Mouse (Mus musculus): Measurements from ENCODE around the gene Ccdc57.
"Not testable (repeated sequence)": the region's sequence is repeated elsewhere in the genome, so short reads cannot be mapped to it uniquely, and the experiment has no call there.

The Ccdc57 gene

GRCm38 (mm10) chr11:120821076-120821922 is 111.4 kb downstream of the Ccdc57 start:
- DNase-seq (ENCODE audit: inconsistent ontology term), result no peak

- no peak for DNase-seq (ENCODE audit: inconsistent ontology term)
Measured at GRCm38 (mm10) chr11:120820546-120820945, 112.1 kb downstream of the Ccdc57 start.

GRCm38 (mm10) chr11:120819556-120819955 is 113.1 kb downstream of the Ccdc57 start:
- DNase-seq (ENCODE audit: inconsistent ontology term), result no peak

- DNase-seq (ENCODE audit: inconsistent ontology term), result no peak
Measured at GRCm38 (mm10) chr11:120818251-120818650, 114.4 kb downstream of the Ccdc57 start.

GRCm38 (mm10) chr11:120817358-120817757 is 115.3 kb downstream of the Ccdc57 start:
- no peak for DNase-seq (ENCODE audit: inconsistent ontology term)

DNA sequence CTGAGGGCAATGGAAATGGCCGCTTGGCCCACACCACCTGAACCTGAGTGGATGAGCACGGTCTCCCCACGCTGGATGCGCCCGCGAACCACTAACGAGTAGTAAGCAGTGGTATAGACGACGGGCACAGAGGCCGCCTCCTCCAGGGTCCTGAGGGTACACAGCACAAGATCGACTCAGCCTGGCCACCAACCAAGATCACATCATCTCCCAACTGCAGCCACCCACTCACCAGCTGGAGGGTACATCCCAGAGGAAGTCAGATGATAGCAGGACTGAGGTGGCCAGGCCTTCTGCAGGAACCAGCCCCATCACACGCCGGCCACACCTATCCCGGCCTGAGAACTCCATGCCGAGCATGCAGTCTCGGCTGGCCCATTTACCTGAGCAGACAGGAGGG is 120.6 kb downstream of the Ccdc57 start:
- no peak for DNase-seq (ENCODE audit: inconsistent ontology term)

GRCm38 (mm10) chr11:120808010-120808409 is 124.7 kb downstream of the Ccdc57 start:
- DNase-seq (ENCODE audit: inconsistent ontology term), result no peak

DNA sequence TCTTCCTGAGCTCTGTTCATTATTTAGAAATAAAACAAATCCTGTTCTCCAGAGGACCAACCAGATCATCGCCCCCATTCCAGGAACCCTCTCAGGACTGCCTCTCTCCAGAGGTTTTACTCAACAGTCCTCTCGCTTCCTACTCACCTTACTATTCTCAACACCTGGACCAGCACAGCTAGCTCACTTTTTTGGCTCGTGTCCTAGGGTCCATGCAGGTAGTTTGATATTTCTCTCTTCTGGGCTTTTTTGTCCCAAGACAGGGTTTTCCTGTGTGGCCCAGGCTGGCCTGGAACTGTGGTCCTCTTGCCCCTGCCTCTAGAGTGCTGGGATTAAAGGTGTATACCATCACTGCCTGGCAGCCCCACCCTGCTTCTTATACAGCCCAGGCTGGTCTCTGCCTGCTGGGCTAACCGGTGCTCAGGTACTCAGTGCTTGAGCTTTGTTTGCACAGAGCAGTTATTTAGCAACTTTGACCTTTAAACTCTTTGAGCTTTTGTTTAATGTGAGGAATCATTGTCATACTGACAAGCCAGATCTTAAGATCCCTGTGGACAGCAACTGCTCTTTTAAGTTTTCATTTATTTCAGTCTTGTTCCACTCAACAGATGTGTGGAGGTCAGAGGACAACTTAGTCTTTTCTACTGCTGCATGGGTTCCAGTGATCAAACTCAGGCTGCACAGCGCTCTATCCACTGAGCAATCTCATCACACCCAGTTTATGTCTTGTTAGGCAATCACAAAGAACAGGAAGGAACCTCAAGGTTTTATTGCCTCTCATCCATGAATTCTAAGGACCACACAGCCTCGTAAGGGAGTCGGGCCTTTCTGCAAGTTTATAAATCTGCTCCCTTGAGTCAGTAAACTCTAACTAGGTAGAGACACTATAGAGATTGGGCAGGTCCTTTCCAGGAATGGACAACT is 127.0 kb downstream of the Ccdc57 start:
- no peak for DNase-seq (ENCODE audit: inconsistent ontology term)

- no peak for DNase-seq (ENCODE audit: inconsistent ontology term)
Measured at GRCm38 (mm10) chr11:120804769-120805168, 127.9 kb downstream of the Ccdc57 start.

- no peak for DNase-seq (ENCODE audit: inconsistent ontology term)
Measured at GRCm38 (mm10) chr11:120804274-120804673, 128.4 kb downstream of the Ccdc57 start.

- peak; percentile 84 for DNase-seq (ENCODE audit: inconsistent ontology term)
Measured at GRCm38 (mm10) chr11:120800061-120800904, 132.4 kb downstream of the Ccdc57 start.

GRCm38 (mm10) chr11:120799316-120799890 is 133.3 kb downstream of the Ccdc57 start:
- DNase-seq (ENCODE audit: inconsistent ontology term), result no peak

DNA sequence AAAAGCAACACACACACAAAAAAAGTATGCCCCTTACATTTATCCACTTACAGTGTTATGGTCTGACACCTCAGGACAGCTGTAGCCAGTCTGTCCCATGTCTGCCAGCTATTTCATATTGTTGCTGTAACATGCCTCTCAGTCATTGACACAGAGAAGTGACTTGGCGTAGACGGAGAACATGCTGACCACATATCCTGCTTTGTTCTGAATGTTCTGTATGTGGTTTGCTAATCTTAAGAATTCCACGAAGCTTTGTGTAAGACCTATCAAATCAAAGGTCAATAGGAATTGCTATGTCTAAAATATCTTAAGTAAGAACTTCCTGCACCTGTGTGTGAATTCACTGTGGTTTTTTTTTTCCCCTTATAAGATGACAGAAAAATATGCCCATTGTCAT is 134.4 kb downstream of the Ccdc57 start:
- DNase-seq (ENCODE audit: inconsistent ontology term), result no peak

- DNase-seq (ENCODE audit: inconsistent ontology term), result no peak
Measured at GRCm38 (mm10) chr11:120796614-120796946, 136.1 kb downstream of the Ccdc57 start.

DNA sequence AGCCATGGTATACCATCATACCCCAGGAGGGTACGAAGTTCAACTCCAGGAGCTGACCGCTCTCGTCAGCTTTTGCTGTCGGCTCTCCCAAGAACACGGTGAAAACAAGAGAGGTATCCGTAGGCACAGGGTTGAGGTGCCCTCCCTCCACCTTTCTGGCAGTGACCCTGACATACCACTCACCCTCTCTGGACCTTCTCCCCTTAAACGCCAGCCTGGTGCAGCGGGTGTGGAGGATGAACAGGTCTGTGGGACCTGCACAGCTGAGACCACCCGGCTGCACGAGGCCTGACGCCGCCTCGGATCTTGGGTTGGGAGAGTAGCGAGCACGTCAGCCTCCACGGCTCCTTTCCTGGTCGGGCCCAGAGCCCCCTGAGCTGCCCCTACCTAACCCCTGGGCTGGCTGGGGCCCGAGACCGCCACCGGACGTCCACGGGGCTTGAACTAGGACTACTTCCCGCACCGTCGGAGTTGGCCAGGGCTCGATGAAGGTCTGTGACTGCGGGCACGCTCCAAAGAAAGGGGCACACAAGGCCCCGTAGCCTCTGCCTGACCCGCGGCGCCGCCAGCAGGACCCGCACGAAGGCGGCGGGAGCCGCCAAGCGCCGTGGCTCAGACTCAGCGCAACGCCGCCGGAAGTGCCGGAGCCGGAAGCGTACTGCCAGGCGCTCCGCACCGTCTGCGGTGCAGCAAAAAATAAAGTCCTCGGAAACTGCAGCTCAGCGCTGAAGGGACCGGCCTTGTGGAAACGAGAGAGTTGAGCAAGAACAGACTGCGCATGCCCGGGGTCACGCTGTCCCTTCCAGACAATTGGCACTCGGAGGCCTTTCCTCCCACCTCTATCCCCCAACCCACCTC is 136.7 kb downstream of the Ccdc57 start, which contains the start of gene Dus1l:
Gene Dus1l (minus strand): TSS at position 648 of the 858 bp plus-strand sequence.
- peak; percentile 90 for DNase-seq (ENCODE audit: inconsistent ontology term)

DNA sequence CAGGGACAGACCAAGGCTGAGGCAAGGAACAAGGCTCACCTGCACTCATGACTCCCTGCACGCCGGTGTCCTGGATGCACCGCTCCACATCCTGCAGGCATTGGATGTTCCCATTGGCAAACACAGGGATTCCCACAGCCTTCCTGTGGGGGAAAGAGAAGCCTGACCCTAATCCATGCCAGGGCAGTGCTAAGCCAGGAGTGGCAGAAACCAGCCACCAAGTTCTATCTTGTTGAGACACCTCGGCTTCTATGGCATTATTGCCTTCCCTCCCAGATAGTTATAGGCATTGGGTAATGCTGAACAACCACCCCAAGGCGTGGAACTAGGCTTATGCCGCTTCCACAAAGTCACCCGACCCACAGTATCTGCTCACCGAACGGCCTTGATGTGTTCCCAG is 140.0 kb downstream of the Ccdc57 start:
- DNase-seq (ENCODE audit: inconsistent ontology term), result no peak

- DNase-seq (ENCODE audit: inconsistent ontology term), result no peak
Measured at GRCm38 (mm10) chr11:120789810-120790209, 142.9 kb downstream of the Ccdc57 start.

GRCm38 (mm10) chr11:120789355-120789754 is 143.3 kb downstream of the Ccdc57 start:
- no peak for DNase-seq (ENCODE audit: inconsistent ontology term)

DNA sequence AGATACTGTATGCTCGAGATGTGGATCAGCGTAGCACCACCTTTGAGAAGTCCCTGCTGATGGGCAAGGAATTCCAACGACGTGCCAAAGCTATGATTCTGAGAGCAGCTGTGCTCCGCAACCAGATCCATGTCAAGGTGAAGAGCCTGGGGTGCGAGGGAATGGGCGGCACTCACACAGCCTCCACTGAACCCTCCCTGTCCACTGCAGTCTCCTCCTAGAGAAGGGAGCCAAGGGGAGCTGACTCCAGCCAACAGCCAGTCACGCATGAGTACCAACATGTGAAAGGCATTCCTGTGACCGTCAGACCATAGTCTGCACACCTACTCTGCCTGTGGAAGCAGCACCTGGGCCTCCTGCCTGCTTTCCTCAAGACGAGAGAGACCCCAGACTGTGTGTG is 144.2 kb downstream of the Ccdc57 start:
- DNase-seq (ENCODE audit: inconsistent ontology term), result not testable (repeated sequence)

GRCm38 (mm10) chr11:120785145-120785544 is 147.5 kb downstream of the Ccdc57 start:
- no peak for DNase-seq (ENCODE audit: inconsistent ontology term)
